Mouse (Mus musculus) liver, adult 2 months (tissue): ENCODE results near the gene Cxcl15.

Source experiments
- CTCF ChIP-seq: fragments of 200-500 bp; IDR thresholded peaks from 2 replicates; pipeline ENCODE4 v1.5.1; 2011; ENCODE audit warnings: low read depth, low read length, control low read depth
- POLR2A ChIP-seq: fragments of 200-500 bp; IDR thresholded peaks from 2 replicates; pipeline ENCODE4 v1.6.1; 2011; ENCODE audit warnings: low read length, control low read depth; ENCODE audit not compliant: insufficient read depth; ENCODE audit errors: extremely low read depth

GRCm38 (mm10) chr5:90765821-90766606 lies 28.3 kb upstream of the Cxcl15 start:
- TF ChIP-seq CTCF = no peak
- TF ChIP-seq POLR2A = no peak
